Mouse (Mus musculus) cerebellum, adult 2 months (tissue): ENCODE results near the gene Mettl9.

Experiments
- CTCF ChIP-seq: fragments of 200-500 bp; IDR thresholded peaks from 2 replicates; pipeline ENCODE4 v1.5.1; 2011; ENCODE audit warnings: low read depth, mild to moderate bottlenecking, control low read depth, low read length, moderate library complexity, borderline replicate concordance; ENCODE audit not compliant: insufficient read depth
- POLR2A ChIP-seq: fragments of 200-500 bp; IDR thresholded peaks from 2 replicates; pipeline ENCODE4 v1.6.1; 2011; ENCODE audit warnings: low read length, control low read depth, borderline replicate concordance; ENCODE audit not compliant: insufficient read depth

GRCm38 (mm10) chr7:121107851-121108250 lies 73.6 kb downstream of the Mettl9 start:
- TF ChIP-seq CTCF (no peak), POLR2A (no peak)
